Mouse (Mus musculus): ENCODE measurements around the gene Rex1bd. TPM values are rescaled to one million over a fixed set of nuclear protein-coding genes. Genes with fewer than 3 reads are reported as not detected.
A peak's percentile ranks its signal among the peaks of the same experiment; 100 is the strongest.

The Rex1bd gene
- polyA plus RNA-seq, 1 experiment from 2014 or later: 192 TPM

- WGBS: 92% methylated on average over 6 of the region's 6 CpGs
- Histone ChIP-seq H3K4me1 (ENCODE audit: control insufficient read depth, insufficient read depth, low read depth, low read length) (peaks cover 2% of the 10 kb centered on the region; the same call in 1 of the 2 replicates), H3K36me3 (ENCODE audit: control insufficient read depth, insufficient read depth, low read length) (peaks cover 3% of the 10 kb centered on the region; the same call in 1 of the 2 replicates), H3K9me3 (ENCODE audit: control insufficient read depth, low read length) (no peaks in the 10 kb centered on the region), H3K27ac (ENCODE audit: low read depth, low read length) (no peak overlapping the region), H3K4me2 (ENCODE audit: low read length) (no peak overlapping the region), H3K27me3 (replicated peaks; ENCODE audit: control insufficient read depth, insufficient read depth, low read length) (no peaks in the 10 kb centered on the region), H3K9ac (ENCODE audit: low read depth, low read length) (no peak overlapping the region), H3K4me3 (ENCODE audit: low read length) (no peak overlapping the region)
- 0 out of 2 replicates have a peak, but pooled peaks have one; percentile 4 for ATAC-seq
Measured at GRCm38 (mm10) chr8:70464162-70464561, 42.4 kb downstream of the Rex1bd start.

GRCm38 (mm10) chr8:70463306-70463705 lies 43.2 kb downstream of the Rex1bd start:
- no peak overlapping the region for H3K9ac ChIP-seq (ENCODE audit: low read depth, low read length)

GRCm38 (mm10) chr8:70462516-70462813 lies 44.1 kb downstream of the Rex1bd start:
- no peak overlapping the region for H3K27ac ChIP-seq (ENCODE audit: low read depth, low read length)
- no peak overlapping the region for H3K4me2 ChIP-seq (ENCODE audit: low read length)
- no peak for ATAC-seq
- H3K9ac ChIP-seq (ENCODE audit: low read depth, low read length): no peak overlapping the region
- H3K36me3 ChIP-seq (ENCODE audit: control insufficient read depth, insufficient read depth, low read length): peaks cover 3% of the 10 kb centered on the region; the same call in 1 of the 2 replicates
- H3K9me3 ChIP-seq (ENCODE audit: control insufficient read depth, low read length): no peaks in the 10 kb centered on the region
- no peaks in the 10 kb centered on the region for H3K27me3 ChIP-seq (replicated peaks; ENCODE audit: control insufficient read depth, insufficient read depth, low read length)
- H3K4me3 ChIP-seq (ENCODE audit: low read length): no peak overlapping the region
- whole genome bisulfite sequencing: 92% methylated on average over 8 of the region's 8 CpGs
- no peaks in the 10 kb centered on the region for H3K4me1 ChIP-seq (ENCODE audit: control insufficient read depth, insufficient read depth, low read depth, low read length)

More at GRCm38 (mm10) chr8:70463306-70463705, 43.2 kb downstream of the Rex1bd start:
- no peaks in the 10 kb centered on the region for H3K4me1 ChIP-seq (ENCODE audit: control insufficient read depth, insufficient read depth, low read depth, low read length)
- no peak overlapping the region for H3K4me2 ChIP-seq (ENCODE audit: low read length)
- peaks cover 3% of the 10 kb centered on the region; the same call in 1 of the 2 replicates for H3K36me3 ChIP-seq (ENCODE audit: control insufficient read depth, insufficient read depth, low read length)
- ATAC-seq: no peak
- H3K27ac ChIP-seq (ENCODE audit: low read depth, low read length): no peak overlapping the region
- no peak overlapping the region for H3K4me3 ChIP-seq (ENCODE audit: low read length)
- H3K27me3 ChIP-seq (replicated peaks; ENCODE audit: control insufficient read depth, insufficient read depth, low read length): no peaks in the 10 kb centered on the region
- H3K9me3 ChIP-seq (ENCODE audit: control insufficient read depth, low read length): no peaks in the 10 kb centered on the region
- 46% methylated on average over 4 of the region's 4 CpGs for WGBS

GRCm38 (mm10) chr8:70461765-70462515 lies 44.6 kb downstream of the Rex1bd start:
- Histone ChIP-seq H3K4me2 (ENCODE audit: low read length) (no peak overlapping the region), H3K27ac (ENCODE audit: low read depth, low read length) (no peak overlapping the region), H3K27me3 (replicated peaks; ENCODE audit: control insufficient read depth, insufficient read depth, low read length) (no peaks in the 10 kb centered on the region), H3K4me3 (ENCODE audit: low read length) (no peak overlapping the region), H3K9me3 (ENCODE audit: control insufficient read depth, low read length) (no peaks in the 10 kb centered on the region), H3K36me3 (ENCODE audit: control insufficient read depth, insufficient read depth, low read length) (peaks cover 3% of the 10 kb centered on the region; the same call in 1 of the 2 replicates), H3K9ac (ENCODE audit: low read depth, low read length) (no peak overlapping the region), H3K4me1 (ENCODE audit: control insufficient read depth, insufficient read depth, low read depth, low read length) (no peaks in the 10 kb centered on the region)
- WGBS: 89% methylated on average over 16 of the region's 16 CpGs
- no peak for ATAC-seq

GRCm38 (mm10) chr8:70460606-70461005 lies 45.9 kb downstream of the Rex1bd start:
- no peaks in the 10 kb centered on the region for H3K4me1 ChIP-seq (ENCODE audit: control insufficient read depth, insufficient read depth, low read depth, low read length)
- no peak for ATAC-seq
- H3K9ac ChIP-seq (ENCODE audit: low read depth, low read length): no peak overlapping the region
- H3K4me2 ChIP-seq (ENCODE audit: low read length): no peak overlapping the region
- no peak overlapping the region for H3K27ac ChIP-seq (ENCODE audit: low read depth, low read length)
- WGBS: 72% methylated on average over 9 of the region's 9 CpGs
- H3K36me3 ChIP-seq (ENCODE audit: control insufficient read depth, insufficient read depth, low read length): no peaks in the 10 kb centered on the region
- no peaks in the 10 kb centered on the region for H3K9me3 ChIP-seq (ENCODE audit: control insufficient read depth, low read length)
- no peaks in the 10 kb centered on the region for H3K27me3 ChIP-seq (replicated peaks; ENCODE audit: control insufficient read depth, insufficient read depth, low read length)
- H3K4me3 ChIP-seq (ENCODE audit: low read length): no peak overlapping the region

GRCm38 (mm10) chr8:70460199-70460598 lies 46.4 kb downstream of the Rex1bd start:
- Histone ChIP-seq H3K4me2 (ENCODE audit: low read length) (no peak overlapping the region), H3K9me3 (ENCODE audit: control insufficient read depth, low read length) (no peaks in the 10 kb centered on the region), H3K4me3 (ENCODE audit: low read length) (no peak overlapping the region), H3K27me3 (replicated peaks; ENCODE audit: control insufficient read depth, insufficient read depth, low read length) (no peaks in the 10 kb centered on the region), H3K4me1 (ENCODE audit: control insufficient read depth, insufficient read depth, low read depth, low read length) (no peaks in the 10 kb centered on the region), H3K36me3 (ENCODE audit: control insufficient read depth, insufficient read depth, low read length) (no peaks in the 10 kb centered on the region), H3K9ac (ENCODE audit: low read depth, low read length) (no peak overlapping the region), H3K27ac (ENCODE audit: low read depth, low read length) (no peak overlapping the region)
- WGBS: 92% methylated on average over 5 of the region's 5 CpGs
- ATAC-seq: no peak

GRCm38 (mm10) chr8:70459636-70460035 lies 46.9 kb downstream of the Rex1bd start:
- no peaks in the 10 kb centered on the region for H3K36me3 ChIP-seq (ENCODE audit: control insufficient read depth, insufficient read depth, low read length)
- H3K9ac ChIP-seq (ENCODE audit: low read depth, low read length): no peak overlapping the region
- no peak overlapping the region for H3K4me3 ChIP-seq (ENCODE audit: low read length)
- WGBS: 93% methylated on average over 2 of the region's 2 CpGs
- no peak for ATAC-seq
- no peak overlapping the region for H3K27ac ChIP-seq (ENCODE audit: low read depth, low read length)
- H3K4me1 ChIP-seq (ENCODE audit: control insufficient read depth, insufficient read depth, low read depth, low read length): no peaks in the 10 kb centered on the region
- no peak overlapping the region for H3K4me2 ChIP-seq (ENCODE audit: low read length)
- H3K9me3 ChIP-seq (ENCODE audit: control insufficient read depth, low read length): no peaks in the 10 kb centered on the region
- H3K27me3 ChIP-seq (replicated peaks; ENCODE audit: control insufficient read depth, insufficient read depth, low read length): no peaks in the 10 kb centered on the region

GRCm38 (mm10) chr8:70458462-70458861 lies 48.1 kb downstream of the Rex1bd start:
- no peak for ATAC-seq
- Histone ChIP-seq H3K4me3 (ENCODE audit: low read length) (no peak overlapping the region), H3K9me3 (ENCODE audit: control insufficient read depth, low read length) (no peaks in the 10 kb centered on the region), H3K36me3 (ENCODE audit: control insufficient read depth, insufficient read depth, low read length) (no peaks in the 10 kb centered on the region), H3K27me3 (replicated peaks; ENCODE audit: control insufficient read depth, insufficient read depth, low read length) (no peaks in the 10 kb centered on the region), H3K4me2 (ENCODE audit: low read length) (no peak overlapping the region), H3K9ac (ENCODE audit: low read depth, low read length) (no peak overlapping the region), H3K4me1 (ENCODE audit: control insufficient read depth, insufficient read depth, low read depth, low read length) (no peaks in the 10 kb centered on the region), H3K27ac (ENCODE audit: low read depth, low read length) (no peak overlapping the region)
- WGBS: 94% methylated on average over 3 of the region's 3 CpGs

GRCm38 (mm10) chr8:70457882-70458281 lies 48.7 kb downstream of the Rex1bd start:
- H3K9ac ChIP-seq (ENCODE audit: low read depth, low read length): no peak overlapping the region
- H3K4me2 ChIP-seq (ENCODE audit: low read length): no peak overlapping the region
- H3K4me3 ChIP-seq (ENCODE audit: low read length): no peak overlapping the region
- 93% methylated on average over 6 of the region's 6 CpGs for WGBS
- ATAC-seq: no peak
- H3K9me3 ChIP-seq (ENCODE audit: control insufficient read depth, low read length): no peaks in the 10 kb centered on the region
- H3K27ac ChIP-seq (ENCODE audit: low read depth, low read length): no peak overlapping the region
- no peaks in the 10 kb centered on the region for H3K27me3 ChIP-seq (replicated peaks; ENCODE audit: control insufficient read depth, insufficient read depth, low read length)
- H3K36me3 ChIP-seq (ENCODE audit: control insufficient read depth, insufficient read depth, low read length): no peaks in the 10 kb centered on the region; the same call in 1 of the 2 replicates
- no peaks in the 10 kb centered on the region for H3K4me1 ChIP-seq (ENCODE audit: control insufficient read depth, insufficient read depth, low read depth, low read length)
